Mouse (Mus musculus): ENCODE measurements at regions not wholly inside any gene's neighbourhood (a gene's known extent, or its start where the extent isn't known, plus 50 kb on each side); places are given as distances from the start of the nearest gene placed in this dataset.
"Not testable (repeated sequence)": the region's sequence is repeated elsewhere in the genome, so short reads cannot be mapped to it uniquely, and the experiment has no call there.

- DNase-seq = no peak
Observed at GRCm38 (mm10) chr11:111961846-111962245, 820.2 kb upstream of the Sox9 start.

- DNase-seq = no peak
Observed at GRCm38 (mm10) chr11:111964066-111964465, 818.0 kb upstream of the Sox9 start.

- no peak for DNase-seq
Observed at GRCm38 (mm10) chr11:111966401-111966800, 815.6 kb upstream of the Sox9 start.

- DNase-seq = no peak
Observed at GRCm38 (mm10) chr11:111971001-111971400, 811.0 kb upstream of the Sox9 start.

- DNase-seq = no peak
Observed at GRCm38 (mm10) chr11:111978667-111979066, 803.4 kb upstream of the Sox9 start.

GRCm38 (mm10) chr11:111996395-111996794 lies 785.6 kb upstream of the Sox9 start:
- no peak for DNase-seq

GRCm38 (mm10) chr11:112010848-112011247 lies 771.2 kb upstream of the Sox9 start:
- not testable (repeated sequence) for DNase-seq

GRCm38 (mm10) chr11:112017906-112018305 lies 764.1 kb upstream of the Sox9 start:
- no peak for DNase-seq

- no peak for DNase-seq
Observed at GRCm38 (mm10) chr11:112028031-112028430, 754.0 kb upstream of the Sox9 start.

GRCm38 (mm10) chr11:112038741-112039140 lies 743.3 kb upstream of the Sox9 start:
- no peak for DNase-seq

- DNase-seq = no peak
Observed at GRCm38 (mm10) chr11:112044455-112044854, 737.6 kb upstream of the Sox9 start.

- DNase-seq = no peak
Observed at GRCm38 (mm10) chr11:112045353-112045752, 736.7 kb upstream of the Sox9 start.

- DNase-seq = no peak
Observed at GRCm38 (mm10) chr11:112050362-112050761, 731.7 kb upstream of the Sox9 start.

GRCm38 (mm10) chr11:112055591-112055990 lies 726.4 kb upstream of the Sox9 start:
- DNase-seq = no peak

GRCm38 (mm10) chr11:112067176-112067575 lies 714.8 kb upstream of the Sox9 start:
- DNase-seq = no peak

GRCm38 (mm10) chr11:112068821-112069220 lies 713.2 kb upstream of the Sox9 start:
- no peak for DNase-seq

GRCm38 (mm10) chr11:112071571-112071970 lies 710.5 kb upstream of the Sox9 start:
- DNase-seq = no peak

- no peak for DNase-seq
Observed at GRCm38 (mm10) chr11:112081386-112081785, 700.6 kb upstream of the Sox9 start.

- DNase-seq = no peak
Observed at GRCm38 (mm10) chr11:112083019-112083418, 699.0 kb upstream of the Sox9 start.

- no peak for DNase-seq
Observed at GRCm38 (mm10) chr11:112092168-112092567, 689.9 kb upstream of the Sox9 start.

- DNase-seq = no peak
Observed at GRCm38 (mm10) chr11:112095009-112095408, 687.0 kb upstream of the Sox9 start.

- no peak for DNase-seq
Observed at GRCm38 (mm10) chr11:112098161-112098560, 683.9 kb upstream of the Sox9 start.

GRCm38 (mm10) chr11:112103252-112103651 lies 678.8 kb upstream of the Sox9 start:
- no peak for DNase-seq

- no peak for DNase-seq
Observed at GRCm38 (mm10) chr11:112106891-112107290, 675.1 kb upstream of the Sox9 start.

GRCm38 (mm10) chr11:112107314-112107713 lies 674.7 kb upstream of the Sox9 start:
- DNase-seq = no peak

All from gastrocnemius, postnatal 25 days (tissue).